Mouse (Mus musculus): ENCODE measurements at regions not wholly inside any gene's neighbourhood (a gene's known extent, or its start where the extent isn't known, plus 50 kb on each side); places are given as distances from the start of the nearest gene placed in this dataset.

GRCm38 (mm10) chr4:54045258-54046029 is 219.6 kb downstream of the Tmem38b start:
- DNase-seq (ENCODE audit: low read depth), result no peak

- DNase-seq (ENCODE audit: low read depth), result no peak
These were observed 238.5 kb downstream of the Tmem38b start for GRCm38 (mm10) chr4:54064331-54064730.

- no peak for DNase-seq (ENCODE audit: low read depth)
These were observed 246.1 kb downstream of the Tmem38b start for GRCm38 (mm10) chr4:54071951-54072350.

- no peak for DNase-seq (ENCODE audit: low read depth)
These were observed 246.6 kb downstream of the Tmem38b start for GRCm38 (mm10) chr4:54072482-54072881.

- DNase-seq (ENCODE audit: low read depth), result no peak
These were observed 247.1 kb downstream of the Tmem38b start for GRCm38 (mm10) chr4:54072932-54073331.

GRCm38 (mm10) chr4:54073483-54073882 is 247.6 kb downstream of the Tmem38b start:
- DNase-seq (ENCODE audit: low read depth), result no peak

GRCm38 (mm10) chr4:54074226-54074625 is 248.4 kb downstream of the Tmem38b start:
- no peak for DNase-seq (ENCODE audit: low read depth)

GRCm38 (mm10) chr4:54080526-54080925 is 254.7 kb downstream of the Tmem38b start:
- DNase-seq (ENCODE audit: low read depth), result no peak

GRCm38 (mm10) chr4:54081411-54081810 is 255.6 kb downstream of the Tmem38b start:
- DNase-seq (ENCODE audit: low read depth), result no peak

GRCm38 (mm10) chr4:54084747-54085146 is 258.9 kb downstream of the Tmem38b start:
- DNase-seq (ENCODE audit: low read depth), result no peak

GRCm38 (mm10) chr4:54094285-54094997 is 268.6 kb downstream of the Tmem38b start:
- no peak for DNase-seq (ENCODE audit: low read depth)

GRCm38 (mm10) chr4:54095200-54095930 is 269.5 kb downstream of the Tmem38b start:
- DNase-seq (ENCODE audit: low read depth), result no peak

GRCm38 (mm10) chr4:54097543-54097942 is 271.7 kb downstream of the Tmem38b start:
- no peak for DNase-seq (ENCODE audit: low read depth)

GRCm38 (mm10) chr4:54100282-54100681 is 274.4 kb downstream of the Tmem38b start:
- DNase-seq (ENCODE audit: low read depth), result no peak

GRCm38 (mm10) chr4:54106976-54107375 is 281.1 kb downstream of the Tmem38b start:
- DNase-seq (ENCODE audit: low read depth), result no peak

- no peak for DNase-seq (ENCODE audit: low read depth)
These were observed 290.5 kb downstream of the Tmem38b start for GRCm38 (mm10) chr4:54116310-54116709.

- no peak for DNase-seq (ENCODE audit: low read depth)
These were observed 292.5 kb downstream of the Tmem38b start for GRCm38 (mm10) chr4:54118179-54118846.

- DNase-seq (ENCODE audit: low read depth), result no peak
These were observed 303.2 kb downstream of the Tmem38b start for GRCm38 (mm10) chr4:54128717-54129698.

GRCm38 (mm10) chr4:54156146-54156545 is 330.3 kb downstream of the Tmem38b start:
- DNase-seq (ENCODE audit: low read depth), result no peak

- DNase-seq (ENCODE audit: low read depth), result no peak
These were observed 335.6 kb downstream of the Tmem38b start for GRCm38 (mm10) chr4:54161337-54161993.

Data from c-Kit-positive CD71-positive TER-119-negative erythroid progenitor cells, embryonic 14.5 days (primary cell).